Mouse (Mus musculus): Measurements from ENCODE around the gene Tmed4. TPM values are rescaled to one million over a fixed set of nuclear protein-coding genes. Genes with fewer than 3 reads are reported as not detected.

Gene Tmed4
- polyA plus RNA-seq (2014; fragmentation: Nextera tagmentation; extraction: Ambion mirVana): 119 and 132 TPM in 2 replicates

- ATAC-seq (ENCODE audit: low FRiP score, low TSS enrichment): peak; percentile 98
- WGBS: 1% methylated on average over 39 of the region's 39 CpGs
- Histone ChIP-seq H3K27me3 (ENCODE audit: control insufficient read depth, insufficient read depth, low read length) (no peaks in the 10 kb centered on the region), H3K9me3 (ENCODE audit: control insufficient read depth, low read length) (no peaks in the 10 kb centered on the region), H3K27ac (ENCODE audit: low read depth, low read length) (0 out of 2 replicates have a peak within 1 kb of the TSS, but pooled peaks have one; percentile 43), H3K4me1 (ENCODE audit: control insufficient read depth, insufficient read depth, low read length) (peaks cover 16% of the 10 kb centered on the region; the same call in 1 of the 2 replicates), H3K9ac (ENCODE audit: low read depth, low read length) (peak within 1 kb of the TSS; percentile 88), H3K36me3 (ENCODE audit: control insufficient read depth, insufficient read depth, low read length) (peaks cover 19% of the 10 kb centered on the region), H3K4me3 (ENCODE audit: low read length) (peak within 1 kb of the TSS; percentile 92), H3K4me2 (replicated peaks; ENCODE audit: low read depth, low read length) (peak within 1 kb of the TSS; percentile 91)
Observed at GRCm38 (mm10) chr11:6274387-6275093, at the start of gene Tmed4. Gene Tmed4, minus strand, starts transcription at chr11:6274870.

- H3K9ac ChIP-seq (ENCODE audit: low read depth, low read length): no peak overlapping the region
- no peaks in the 10 kb centered on the region for H3K27me3 ChIP-seq (ENCODE audit: control insufficient read depth, insufficient read depth, low read length)
- WGBS: 85% methylated on average over 5 of the region's 5 CpGs
- no peak overlapping the region for H3K4me3 ChIP-seq (ENCODE audit: low read length)
- H3K4me1 ChIP-seq (ENCODE audit: control insufficient read depth, insufficient read depth, low read length): no peaks in the 10 kb centered on the region
- H3K27ac ChIP-seq (ENCODE audit: low read depth, low read length): no peak overlapping the region
- H3K4me2 ChIP-seq (replicated peaks; ENCODE audit: low read depth, low read length): no peak overlapping the region
- peaks cover 31% of the 10 kb centered on the region for H3K36me3 ChIP-seq (ENCODE audit: control insufficient read depth, insufficient read depth, low read length)
- no peaks in the 10 kb centered on the region for H3K9me3 ChIP-seq (ENCODE audit: control insufficient read depth, low read length)
- no peak for ATAC-seq (ENCODE audit: low FRiP score, low TSS enrichment)
Observed at GRCm38 (mm10) chr11:6323348-6323747, 48.7 kb upstream of the Tmed4 start.

- Histone ChIP-seq H3K4me2 (replicated peaks; ENCODE audit: low read depth, low read length) (no peak overlapping the region), H3K9ac (ENCODE audit: low read depth, low read length) (no peak overlapping the region), H3K27ac (ENCODE audit: low read depth, low read length) (no peak overlapping the region), H3K36me3 (ENCODE audit: control insufficient read depth, insufficient read depth, low read length) (peaks cover 39% of the 10 kb centered on the region), H3K4me1 (ENCODE audit: control insufficient read depth, insufficient read depth, low read length) (no peaks in the 10 kb centered on the region), H3K27me3 (ENCODE audit: control insufficient read depth, insufficient read depth, low read length) (no peaks in the 10 kb centered on the region), H3K9me3 (ENCODE audit: control insufficient read depth, low read length) (no peaks in the 10 kb centered on the region), H3K4me3 (ENCODE audit: low read length) (no peak overlapping the region)
- ATAC-seq (ENCODE audit: low FRiP score, low TSS enrichment): no peak
- WGBS: 93% methylated on average over 2 of the region's 2 CpGs
Observed at GRCm38 (mm10) chr11:6322086-6322485, 47.4 kb upstream of the Tmed4 start.

GRCm38 (mm10) chr11:6319374-6319773 is 44.7 kb upstream of the Tmed4 start:
- Histone ChIP-seq H3K36me3 (ENCODE audit: control insufficient read depth, insufficient read depth, low read length) (peaks cover 57% of the 10 kb centered on the region), H3K27ac (ENCODE audit: low read depth, low read length) (no peak overlapping the region), H3K9me3 (ENCODE audit: control insufficient read depth, low read length) (no peaks in the 10 kb centered on the region), H3K4me2 (replicated peaks; ENCODE audit: low read depth, low read length) (no peak overlapping the region), H3K9ac (ENCODE audit: low read depth, low read length) (no peak overlapping the region), H3K4me1 (ENCODE audit: control insufficient read depth, insufficient read depth, low read length) (no peaks in the 10 kb centered on the region), H3K27me3 (ENCODE audit: control insufficient read depth, insufficient read depth, low read length) (no peaks in the 10 kb centered on the region), H3K4me3 (ENCODE audit: low read length) (no peak overlapping the region)
- no peak for ATAC-seq (ENCODE audit: low FRiP score, low TSS enrichment)
- 75% methylated on average over 2 of the region's 2 CpGs for WGBS

GRCm38 (mm10) chr11:6318559-6318958 is 43.9 kb upstream of the Tmed4 start:
- Histone ChIP-seq H3K27me3 (ENCODE audit: control insufficient read depth, insufficient read depth, low read length) (no peaks in the 10 kb centered on the region), H3K9me3 (ENCODE audit: control insufficient read depth, low read length) (no peaks in the 10 kb centered on the region), H3K36me3 (ENCODE audit: control insufficient read depth, insufficient read depth, low read length) (peaks cover 62% of the 10 kb centered on the region), H3K4me3 (ENCODE audit: low read length) (no peak overlapping the region), H3K4me2 (replicated peaks; ENCODE audit: low read depth, low read length) (no peak overlapping the region), H3K9ac (ENCODE audit: low read depth, low read length) (no peak overlapping the region), H3K4me1 (ENCODE audit: control insufficient read depth, insufficient read depth, low read length) (no peaks in the 10 kb centered on the region), H3K27ac (ENCODE audit: low read depth, low read length) (no peak overlapping the region)
- ATAC-seq (ENCODE audit: low FRiP score, low TSS enrichment): no peak
- WGBS: 93% methylated on average over 5 of the region's 5 CpGs

- Histone ChIP-seq H3K9me3 (ENCODE audit: control insufficient read depth, low read length) (0 out of 2 replicates have a peak, but pooled peaks cover 1% of the 10 kb centered on the region), H3K27ac (ENCODE audit: low read depth, low read length) (no peak overlapping the region), H3K4me1 (ENCODE audit: control insufficient read depth, insufficient read depth, low read length) (no peaks in the 10 kb centered on the region), H3K4me3 (ENCODE audit: low read length) (no peak overlapping the region), H3K4me2 (replicated peaks; ENCODE audit: low read depth, low read length) (no peak overlapping the region), H3K9ac (ENCODE audit: low read depth, low read length) (no peak overlapping the region), H3K27me3 (ENCODE audit: control insufficient read depth, insufficient read depth, low read length) (no peaks in the 10 kb centered on the region), H3K36me3 (ENCODE audit: control insufficient read depth, insufficient read depth, low read length) (peaks cover 58% of the 10 kb centered on the region)
- WGBS: 89% methylated on average over 11 of the region's 11 CpGs
- no peak for ATAC-seq (ENCODE audit: low FRiP score, low TSS enrichment)
Observed at GRCm38 (mm10) chr11:6316821-6317220, 42.2 kb upstream of the Tmed4 start.

- H3K27me3 ChIP-seq (ENCODE audit: control insufficient read depth, insufficient read depth, low read length): no peaks in the 10 kb centered on the region
- no peaks in the 10 kb centered on the region for H3K4me1 ChIP-seq (ENCODE audit: control insufficient read depth, insufficient read depth, low read length)
- H3K36me3 ChIP-seq (ENCODE audit: control insufficient read depth, insufficient read depth, low read length): peaks cover 54% of the 10 kb centered on the region
- H3K4me2 ChIP-seq (replicated peaks; ENCODE audit: low read depth, low read length): no peak overlapping the region
- ATAC-seq (ENCODE audit: low FRiP score, low TSS enrichment): no peak
- WGBS: 43% methylated on average over 7 of the region's 7 CpGs
- H3K9ac ChIP-seq (ENCODE audit: low read depth, low read length): no peak overlapping the region
- H3K27ac ChIP-seq (ENCODE audit: low read depth, low read length): no peak overlapping the region
- no peak overlapping the region for H3K4me3 ChIP-seq (ENCODE audit: low read length)
- 0 out of 2 replicates have a peak, but pooled peaks cover 2% of the 10 kb centered on the region for H3K9me3 ChIP-seq (ENCODE audit: control insufficient read depth, low read length)
Observed at GRCm38 (mm10) chr11:6313874-6314406, 39.3 kb upstream of the Tmed4 start.

GRCm38 (mm10) chr11:6308181-6308580 is 33.5 kb upstream of the Tmed4 start:
- WGBS: 87% methylated on average over 4 of the region's 4 CpGs
- peaks cover 46% of the 10 kb centered on the region for H3K36me3 ChIP-seq (ENCODE audit: control insufficient read depth, insufficient read depth, low read length)

GRCm38 (mm10) chr11:6305943-6306430 is 31.3 kb upstream of the Tmed4 start:
- ATAC-seq (ENCODE audit: low FRiP score, low TSS enrichment): no peak
- Histone ChIP-seq H3K27me3 (ENCODE audit: control insufficient read depth, insufficient read depth, low read length) (no peaks in the 10 kb centered on the region), H3K36me3 (ENCODE audit: control insufficient read depth, insufficient read depth, low read length) (peaks cover 46% of the 10 kb centered on the region), H3K4me3 (ENCODE audit: low read length) (no peak overlapping the region), H3K4me1 (ENCODE audit: control insufficient read depth, insufficient read depth, low read length) (no peaks in the 10 kb centered on the region), H3K9ac (ENCODE audit: low read depth, low read length) (no peak overlapping the region), H3K4me2 (replicated peaks; ENCODE audit: low read depth, low read length) (no peak overlapping the region), H3K9me3 (ENCODE audit: control insufficient read depth, low read length) (no peaks in the 10 kb centered on the region), H3K27ac (ENCODE audit: low read depth, low read length) (no peak overlapping the region)
- 93% methylated on average over 1 of the region's 1 CpGs for WGBS

More at GRCm38 (mm10) chr11:6308181-6308580, 33.5 kb upstream of the Tmed4 start:
- no peaks in the 10 kb centered on the region for H3K4me1 ChIP-seq (ENCODE audit: control insufficient read depth, insufficient read depth, low read length)
- H3K27ac ChIP-seq (ENCODE audit: low read depth, low read length): no peak overlapping the region
- 0 out of 2 replicates have a peak, but pooled peaks cover 2% of the 10 kb centered on the region for H3K9me3 ChIP-seq (ENCODE audit: control insufficient read depth, low read length)
- H3K4me3 ChIP-seq (ENCODE audit: low read length): no peak overlapping the region
- H3K9ac ChIP-seq (ENCODE audit: low read depth, low read length): no peak overlapping the region
- H3K27me3 ChIP-seq (ENCODE audit: control insufficient read depth, insufficient read depth, low read length): no peaks in the 10 kb centered on the region
- no peak overlapping the region for H3K4me2 ChIP-seq (replicated peaks; ENCODE audit: low read depth, low read length)
- ATAC-seq (ENCODE audit: low FRiP score, low TSS enrichment): no peak
